Mouse (Mus musculus): ENCODE results near the gene Wnt4.

Gene Wnt4

DNA sequence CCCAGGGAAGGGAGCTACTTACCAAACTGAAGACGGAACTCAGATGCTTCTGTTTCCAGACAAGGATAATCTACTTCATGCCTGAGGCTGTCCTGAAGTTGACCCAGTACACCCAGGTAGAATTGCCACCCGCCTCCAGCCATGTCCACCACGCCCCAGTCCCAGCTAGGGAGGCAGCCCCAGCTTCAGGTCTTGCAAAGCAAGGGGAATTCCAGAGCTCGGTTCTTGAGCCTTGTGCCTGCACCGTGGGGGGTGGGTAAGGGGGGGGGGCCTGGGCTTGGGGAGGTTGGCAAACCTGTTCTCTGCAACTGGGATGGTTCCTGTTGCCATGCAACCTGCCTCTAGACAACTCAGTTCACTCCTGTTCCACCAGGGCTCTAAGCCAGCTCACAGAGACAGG, 2.1 kb downstream of the Wnt4 start:
- DNase-seq (ENCODE audit: low spot score) = no peak

DNA sequence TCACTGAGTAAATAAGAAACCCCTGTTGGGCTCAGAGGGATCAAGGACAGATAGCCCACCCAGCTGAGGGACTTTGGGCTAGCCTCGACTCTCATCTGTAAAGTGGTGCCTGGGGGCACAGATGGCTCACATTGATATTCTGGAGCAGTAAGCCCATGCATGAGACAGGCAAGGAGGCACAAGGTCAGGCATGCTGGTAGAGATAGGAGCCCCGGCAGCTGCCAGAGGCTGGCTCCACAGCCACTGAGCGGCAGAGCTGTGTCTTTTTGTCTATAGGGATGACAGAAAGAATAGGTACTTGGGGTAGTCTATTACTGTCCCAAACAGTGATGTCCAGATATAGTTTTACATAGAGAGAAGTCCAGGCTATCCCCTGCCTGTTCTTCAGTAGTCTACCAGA, 4.0 kb downstream of the Wnt4 start:
- no peak for DNase-seq (ENCODE audit: low spot score)

DNA sequence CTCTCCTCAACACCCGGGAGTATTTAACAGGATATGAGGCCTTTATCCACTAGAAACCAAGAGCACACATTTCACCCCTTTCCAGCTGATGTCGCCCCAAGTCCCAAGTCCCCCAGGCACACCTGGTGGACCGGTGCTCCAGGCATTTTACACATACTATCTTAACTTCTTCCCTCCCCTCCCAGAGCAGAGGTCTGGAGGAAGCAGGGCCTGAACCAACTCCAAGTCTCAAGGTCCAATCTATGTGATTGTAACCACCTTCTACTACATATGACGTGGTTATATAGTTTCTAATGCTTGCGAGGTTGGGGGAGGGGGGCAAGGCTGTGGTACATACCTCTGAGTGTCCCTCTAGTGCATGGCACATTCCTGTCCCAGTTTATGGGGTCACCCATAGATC, 4.8 kb downstream of the Wnt4 start:
- no peak for DNase-seq (ENCODE audit: low spot score)

DNA sequence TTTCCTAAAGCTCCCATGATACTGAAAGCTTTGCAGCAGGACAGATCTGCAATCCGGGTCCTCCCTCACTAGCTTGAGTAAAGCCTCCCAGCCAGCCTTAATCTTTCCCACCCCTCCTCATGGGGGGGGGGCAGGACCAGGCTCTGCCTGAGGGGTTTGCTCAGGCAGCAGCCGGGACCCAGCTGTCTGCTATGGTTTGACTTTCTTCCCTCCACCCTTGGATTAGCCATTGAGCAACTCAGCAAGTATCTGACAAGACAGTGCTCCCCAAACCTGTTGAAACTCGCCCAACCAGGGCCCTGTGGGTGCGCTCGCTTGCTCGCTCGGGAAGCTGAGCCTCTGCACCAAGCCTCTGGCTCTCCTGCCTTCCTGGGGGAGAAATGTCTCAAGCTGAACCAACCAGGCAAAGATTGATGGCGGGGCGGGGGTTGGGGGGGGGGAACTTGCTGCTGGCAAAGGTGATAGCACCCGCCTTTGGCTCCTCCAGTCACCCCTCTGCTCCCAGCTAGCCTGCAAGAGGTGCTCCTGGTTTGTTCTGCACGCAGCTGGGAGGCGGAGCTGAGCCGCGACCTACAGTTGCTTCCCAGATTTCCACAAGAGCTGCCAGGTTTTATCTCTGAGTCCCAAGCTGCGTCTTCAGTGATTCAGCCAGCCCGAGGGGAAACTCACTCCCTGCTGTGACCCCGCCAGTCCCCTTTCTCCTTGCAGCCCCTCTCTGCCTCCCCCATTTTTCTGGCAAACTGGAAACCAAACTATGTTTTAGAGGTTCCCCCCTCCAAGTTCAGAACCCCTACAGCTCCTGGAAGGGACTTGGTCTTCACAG, 5.5 kb downstream of the Wnt4 start:
- DNase-seq (ENCODE audit: low spot score) = no peak

DNA sequence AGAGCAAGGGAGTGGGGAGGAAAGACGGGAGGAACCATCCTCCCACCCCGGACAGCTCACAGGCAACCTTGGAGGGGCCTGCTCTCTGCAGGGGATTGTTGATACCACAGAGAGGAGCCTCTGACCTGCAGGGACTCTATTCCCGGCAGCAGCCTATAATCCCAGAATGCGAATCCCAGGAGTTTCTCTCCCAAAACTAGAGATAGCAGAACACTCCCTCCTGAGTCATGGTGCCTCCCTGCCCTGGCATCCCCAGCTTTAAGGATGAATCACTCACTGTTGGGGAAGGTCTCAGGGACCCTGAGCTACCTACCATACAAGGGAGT, 6.1 kb downstream of the Wnt4 start:
- no peak for DNase-seq (ENCODE audit: low spot score)

DNA sequence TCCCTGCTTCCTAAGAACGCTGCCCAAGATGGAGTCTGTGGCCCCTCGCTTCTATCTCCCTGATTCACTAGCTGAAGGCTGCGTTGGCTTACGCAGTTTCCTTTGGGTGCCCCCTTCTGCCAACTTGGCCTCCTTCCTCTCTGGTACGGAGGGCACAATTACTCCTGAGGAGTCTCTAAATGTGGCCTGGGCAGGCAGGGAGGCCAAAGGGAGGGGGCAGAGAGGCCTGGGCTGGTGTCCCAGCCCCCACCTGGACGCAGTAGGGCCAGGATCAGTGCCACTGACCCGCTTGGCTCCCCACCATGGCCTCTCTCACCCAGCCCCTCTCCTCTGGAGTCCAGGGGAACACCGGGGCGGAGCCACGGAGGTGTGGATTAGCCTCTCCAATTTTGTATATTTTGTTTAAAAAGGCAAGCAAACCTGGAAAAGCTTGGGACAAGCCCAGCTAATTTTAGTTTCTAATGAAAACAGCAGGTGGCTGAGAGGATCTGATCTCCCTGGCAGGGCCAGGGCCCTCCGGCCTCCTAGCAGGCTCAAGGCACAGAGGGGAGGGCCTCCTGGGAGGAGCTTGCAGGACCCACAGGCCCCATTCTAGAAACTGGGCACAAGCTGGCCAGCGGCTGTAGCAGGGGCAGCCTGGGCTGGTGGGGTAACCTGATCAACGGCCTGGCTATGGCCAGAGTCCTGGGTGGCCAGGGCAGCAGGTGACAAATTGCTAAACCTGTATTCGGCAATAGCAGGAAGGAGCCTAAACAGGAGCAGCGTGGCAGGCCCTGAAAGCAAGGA, 8.8 kb downstream of the Wnt4 start:
- DNase-seq (ENCODE audit: low spot score) = no peak

DNA sequence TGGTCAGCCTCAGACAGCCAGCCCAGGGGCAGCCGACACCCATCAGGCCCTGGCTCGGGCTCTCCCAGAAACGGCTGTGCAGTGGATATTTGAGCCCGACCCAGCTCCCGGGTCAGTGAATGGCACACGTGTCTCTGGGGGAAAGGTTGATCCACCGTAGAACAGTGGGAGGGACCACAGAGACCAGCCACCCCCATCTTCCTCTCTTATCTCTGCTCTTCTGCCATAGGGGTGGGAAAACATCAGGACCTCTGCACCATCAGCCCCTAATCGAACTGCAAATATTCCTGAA, 9.3 kb downstream of the Wnt4 start:
- DNase-seq (ENCODE audit: low spot score) = no peak

DNA sequence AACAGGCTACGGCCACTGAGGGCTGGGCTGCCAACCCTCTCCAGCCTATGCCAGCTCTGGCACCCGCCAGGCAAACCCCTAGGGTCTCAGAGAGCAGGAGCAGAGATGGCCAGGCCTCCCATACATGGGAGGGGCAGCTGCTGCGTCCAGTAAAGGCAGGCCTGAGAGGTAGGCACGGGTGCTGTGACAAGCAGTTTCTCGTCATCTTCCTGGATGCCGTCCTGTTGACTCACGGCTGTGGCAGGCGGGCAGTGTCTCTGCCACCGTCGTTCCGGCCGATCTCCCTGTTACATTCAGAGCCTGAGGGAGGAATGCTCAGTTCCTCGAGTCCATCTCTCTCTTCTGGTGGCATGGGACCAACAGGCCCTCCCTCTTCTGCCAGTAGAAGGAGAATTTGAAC, 9.9 kb downstream of the Wnt4 start:
- DNase-seq (ENCODE audit: low spot score) = no peak

DNA sequence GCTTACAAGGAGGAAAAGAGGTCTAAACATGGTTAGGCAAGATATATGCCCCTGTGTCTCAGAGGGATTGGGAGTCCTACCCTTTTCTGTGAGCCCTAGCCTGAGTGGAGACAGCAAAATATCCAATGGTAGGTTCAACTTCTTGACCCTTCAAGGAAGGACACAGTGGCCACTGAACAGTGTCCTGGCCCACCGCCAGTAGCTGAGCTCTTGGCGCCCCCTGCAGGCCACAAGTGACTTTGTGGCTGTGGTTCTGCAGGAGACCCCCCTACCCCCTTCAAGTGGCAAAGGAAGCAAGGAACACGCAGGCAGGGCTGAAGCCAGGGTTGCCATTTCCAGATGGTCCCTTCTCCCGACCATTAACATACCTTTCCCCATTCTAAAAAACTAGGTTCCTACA, 10.5 kb downstream of the Wnt4 start:
- DNase-seq (ENCODE audit: low spot score) = peak; percentile 57

DNA sequence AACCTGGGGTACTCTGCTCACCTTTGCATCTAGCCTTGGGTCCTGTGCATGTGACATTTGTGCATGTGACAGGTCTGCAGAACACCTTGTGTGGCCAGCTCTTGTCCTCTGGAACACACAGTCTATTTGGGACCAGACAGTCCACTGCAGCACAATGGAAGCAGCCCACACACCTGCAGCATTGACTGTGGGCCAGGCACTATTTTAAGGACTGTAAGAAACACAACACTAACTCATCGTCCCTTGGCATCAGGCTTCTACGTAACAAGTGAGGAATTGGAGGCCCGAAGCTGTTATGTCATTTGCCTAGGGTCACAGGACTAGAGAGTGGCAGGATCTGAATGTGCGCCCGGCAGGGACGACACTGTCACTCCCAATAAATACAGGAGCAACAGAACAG, 12.4 kb downstream of the Wnt4 start:
- no peak for DNase-seq (ENCODE audit: low spot score)

DNA sequence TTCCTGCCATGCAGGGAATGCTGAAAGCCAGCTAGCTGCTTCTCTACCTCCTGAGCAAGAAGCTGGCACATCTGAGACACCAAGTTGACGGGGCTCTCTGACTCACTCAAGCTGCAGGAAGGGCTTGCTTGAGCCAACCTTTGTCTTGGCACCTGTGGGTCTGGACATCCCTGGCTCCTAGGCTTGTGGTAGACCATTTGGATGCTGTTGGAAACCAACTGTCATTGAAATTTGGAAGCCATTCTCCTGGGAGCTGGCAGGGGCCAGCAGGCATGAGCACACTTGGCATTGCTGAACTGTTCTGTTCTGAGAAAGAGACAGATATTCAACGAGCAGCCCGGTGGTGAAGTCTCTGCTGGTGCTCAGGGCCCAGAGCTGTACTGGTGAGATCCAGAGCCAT, 13.0 kb downstream of the Wnt4 start:
- no peak for DNase-seq (ENCODE audit: low spot score)

DNA sequence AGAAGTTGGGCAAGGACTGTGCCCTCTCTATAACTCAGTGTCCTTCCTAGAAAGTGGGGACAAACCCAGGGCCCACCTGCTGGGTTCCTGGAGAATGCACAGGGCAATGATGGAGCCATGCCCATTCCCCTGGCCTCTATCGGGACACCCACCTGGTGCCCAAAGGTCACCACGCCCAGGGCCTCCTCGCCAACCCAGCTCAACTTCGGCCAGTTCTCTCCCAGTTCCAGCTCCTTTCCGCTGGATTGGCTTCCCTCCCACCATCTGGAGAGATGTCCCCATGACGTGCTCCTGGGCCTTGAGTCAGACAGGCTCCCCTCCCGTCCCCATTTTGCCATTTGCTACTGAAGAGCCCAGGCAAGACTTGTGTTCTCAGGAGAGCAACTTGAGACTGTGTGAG, 15.3 kb downstream of the Wnt4 start:
- DNase-seq (ENCODE audit: low spot score) = no peak

DNA sequence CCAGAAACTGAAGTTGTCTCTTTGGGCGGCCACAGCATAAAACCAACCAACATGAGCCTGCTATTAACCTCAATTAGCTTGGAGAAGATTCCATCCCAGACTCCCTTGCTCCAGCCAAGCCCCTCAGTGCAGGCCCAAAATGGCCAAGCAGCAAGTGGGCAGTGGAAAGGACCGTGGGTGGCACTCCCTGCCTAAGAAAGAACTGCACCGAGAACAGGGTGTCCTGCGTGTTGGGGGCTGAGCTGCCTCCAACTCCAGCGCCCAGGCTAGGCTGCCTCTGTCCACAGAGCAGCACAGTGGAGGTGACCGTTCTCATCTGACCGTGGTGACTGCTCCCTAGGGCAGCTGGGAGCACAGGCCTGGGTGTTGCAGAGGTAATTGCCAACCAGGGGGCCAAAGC, 16.7 kb downstream of the Wnt4 start:
- no peak for DNase-seq (ENCODE audit: low spot score)

DNA sequence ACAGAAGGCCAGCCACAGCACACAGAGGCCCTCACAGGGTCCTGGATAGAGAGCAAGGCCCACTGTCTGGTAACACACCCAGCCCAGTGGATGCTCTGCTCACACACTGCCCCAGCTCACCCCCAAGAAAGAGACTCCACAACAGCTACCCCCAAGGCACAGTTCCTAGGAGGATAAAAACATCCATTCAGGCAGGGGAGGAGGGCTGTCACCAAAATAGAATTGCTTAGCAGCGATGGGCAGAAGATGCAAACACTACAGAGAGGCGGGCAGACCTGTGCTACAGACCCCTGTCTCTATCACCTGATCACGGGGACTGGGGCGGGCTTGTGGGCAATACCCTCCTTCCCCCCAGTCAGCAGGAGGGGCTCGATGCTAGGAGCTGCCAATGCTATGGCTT, 17.2 kb downstream of the Wnt4 start:
- DNase-seq (ENCODE audit: low spot score) = no peak

DNA sequence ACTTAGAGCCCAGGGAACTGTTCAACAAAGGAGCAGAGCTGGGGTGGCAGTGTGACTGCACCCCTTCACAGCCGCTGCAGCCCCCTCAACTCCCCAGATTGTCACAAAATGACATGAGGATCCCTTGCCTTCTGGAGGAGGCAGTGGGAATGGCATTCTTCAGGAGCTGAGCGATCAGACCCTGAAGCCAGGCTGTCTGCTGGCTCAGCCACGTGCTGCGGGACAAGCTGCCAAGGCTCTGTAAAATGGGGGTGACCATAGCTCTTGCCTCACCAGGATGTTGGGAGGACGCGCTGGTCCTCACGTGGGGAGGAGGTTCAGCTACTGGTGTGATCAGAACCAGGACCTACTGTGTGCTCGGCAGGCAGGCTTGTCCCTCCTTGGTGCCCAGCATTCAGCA, 17.7 kb downstream of the Wnt4 start:
- no peak for DNase-seq (ENCODE audit: low spot score)

DNA sequence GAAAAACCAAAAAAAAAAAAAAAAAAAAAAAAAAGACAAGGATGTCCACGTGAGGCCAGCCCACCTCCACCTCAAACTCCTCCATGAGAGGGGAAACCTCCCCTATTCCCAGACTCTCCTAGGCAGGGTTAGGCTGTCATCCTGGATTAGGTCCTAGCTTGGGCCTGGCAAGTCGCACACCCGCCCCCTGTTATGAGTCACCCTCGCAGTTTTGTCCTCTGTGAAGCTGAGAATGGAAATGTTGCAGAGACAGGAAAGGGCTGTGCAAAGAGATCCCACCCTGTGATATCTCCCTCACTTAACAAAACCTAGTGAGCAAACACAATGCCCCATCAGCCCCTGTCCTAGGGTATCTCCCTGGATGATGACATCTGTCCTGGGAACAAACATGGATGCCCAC, 20.3 kb downstream of the Wnt4 start:
- no peak for DNase-seq (ENCODE audit: low spot score)

DNA sequence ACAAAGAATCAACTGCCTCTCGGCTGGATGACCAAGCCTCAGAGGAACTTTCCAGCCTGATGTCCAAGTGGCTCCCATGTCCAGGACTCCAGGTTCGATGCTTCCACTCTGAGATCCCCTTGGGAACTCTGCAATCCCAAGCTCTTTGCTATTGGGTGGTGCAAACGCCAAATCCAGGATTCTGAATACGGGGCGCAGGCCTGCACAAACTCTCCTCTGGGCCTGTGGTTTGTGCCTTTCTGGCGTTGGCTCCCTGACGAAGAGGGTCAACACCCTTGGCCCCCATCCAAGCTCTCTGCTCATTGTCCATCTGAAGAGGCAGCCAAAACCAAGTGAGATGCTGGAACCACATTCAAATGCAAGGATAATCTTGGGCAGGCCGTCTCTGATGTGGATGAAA, 21.1 kb downstream of the Wnt4 start:
- DNase-seq (ENCODE audit: low spot score) = no peak

DNA sequence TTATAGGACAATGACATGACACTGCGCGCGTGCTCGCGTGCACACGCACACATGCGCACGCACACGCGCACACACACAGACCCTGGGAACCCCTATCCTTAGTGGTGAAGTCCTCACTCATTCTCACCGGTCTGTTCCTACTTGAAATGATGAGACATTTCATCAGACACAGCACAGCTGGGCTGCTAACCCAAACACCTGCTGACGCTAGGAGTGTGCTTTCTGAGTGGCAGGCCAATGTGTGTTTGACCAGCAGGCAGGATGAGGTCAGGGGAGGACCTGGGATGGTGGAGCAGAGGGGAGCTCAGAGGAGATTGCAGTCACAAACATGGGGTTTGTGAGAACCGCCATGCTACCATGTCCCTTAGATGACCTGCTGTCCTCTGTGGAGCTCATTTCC, 22.9 kb downstream of the Wnt4 start:
- DNase-seq (ENCODE audit: low spot score) = no peak

DNA sequence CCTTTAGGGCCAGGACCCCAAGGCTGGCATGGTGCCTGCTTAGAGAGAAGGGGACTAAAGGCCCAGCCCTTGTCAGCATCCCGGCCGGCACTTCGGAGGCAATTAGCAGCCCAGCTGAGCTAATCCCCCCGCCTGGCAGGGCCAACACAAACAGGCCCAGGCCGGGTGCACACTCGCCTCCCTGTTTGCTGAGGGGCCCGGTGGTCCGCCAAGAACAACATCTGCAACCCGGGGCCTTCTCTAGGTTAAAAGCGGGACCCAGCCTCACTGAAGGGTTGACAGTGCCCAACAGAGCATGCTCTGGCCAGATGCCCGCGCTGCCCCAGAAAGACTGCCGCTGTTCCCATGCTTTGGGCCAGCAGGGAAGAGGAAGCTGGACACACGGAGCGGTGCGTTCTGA, 24.3 kb downstream of the Wnt4 start:
- no peak for DNase-seq (ENCODE audit: low spot score)

DNA sequence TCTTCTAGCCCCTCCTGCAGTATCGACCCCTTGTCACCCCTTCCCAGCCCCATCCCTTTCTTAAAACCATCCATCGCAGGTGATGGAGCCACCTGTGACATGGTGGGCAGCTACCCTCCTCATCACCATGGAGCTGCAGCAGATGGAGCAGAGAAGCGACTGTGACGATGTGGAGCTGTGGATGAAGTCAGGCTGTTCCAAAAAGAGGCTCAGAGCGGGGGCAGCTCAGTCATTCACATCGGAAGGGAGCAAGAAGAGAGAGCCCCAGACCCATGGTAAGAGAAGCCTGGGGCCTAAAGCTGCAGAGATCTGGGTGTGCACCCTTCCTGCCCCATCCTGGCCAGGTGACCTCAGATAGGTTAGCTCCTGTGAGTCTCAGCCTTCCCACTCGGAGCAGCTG, 26.8 kb downstream of the Wnt4 start:
- no peak for DNase-seq (ENCODE audit: low spot score)

DNA sequence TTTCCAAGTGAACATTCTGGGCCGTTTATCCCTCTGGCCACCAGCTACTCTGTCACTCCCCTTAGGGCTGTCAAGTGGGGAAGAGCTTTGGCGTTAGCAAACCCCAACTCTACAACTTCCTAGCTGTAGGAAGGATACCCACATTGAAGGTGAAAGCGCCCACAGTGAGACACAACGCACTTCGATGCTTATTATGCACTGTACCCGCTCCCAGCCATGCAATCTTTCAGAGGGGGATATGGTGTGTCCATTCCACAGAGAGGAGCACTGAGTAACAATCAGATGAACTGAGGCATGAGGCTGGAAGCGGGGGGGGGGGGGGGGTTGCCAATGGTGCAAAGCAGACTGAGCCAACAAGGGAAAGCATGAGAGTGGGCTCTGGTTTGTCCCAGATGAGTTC, 27.8 kb downstream of the Wnt4 start:
- no peak for DNase-seq (ENCODE audit: low spot score)

DNA sequence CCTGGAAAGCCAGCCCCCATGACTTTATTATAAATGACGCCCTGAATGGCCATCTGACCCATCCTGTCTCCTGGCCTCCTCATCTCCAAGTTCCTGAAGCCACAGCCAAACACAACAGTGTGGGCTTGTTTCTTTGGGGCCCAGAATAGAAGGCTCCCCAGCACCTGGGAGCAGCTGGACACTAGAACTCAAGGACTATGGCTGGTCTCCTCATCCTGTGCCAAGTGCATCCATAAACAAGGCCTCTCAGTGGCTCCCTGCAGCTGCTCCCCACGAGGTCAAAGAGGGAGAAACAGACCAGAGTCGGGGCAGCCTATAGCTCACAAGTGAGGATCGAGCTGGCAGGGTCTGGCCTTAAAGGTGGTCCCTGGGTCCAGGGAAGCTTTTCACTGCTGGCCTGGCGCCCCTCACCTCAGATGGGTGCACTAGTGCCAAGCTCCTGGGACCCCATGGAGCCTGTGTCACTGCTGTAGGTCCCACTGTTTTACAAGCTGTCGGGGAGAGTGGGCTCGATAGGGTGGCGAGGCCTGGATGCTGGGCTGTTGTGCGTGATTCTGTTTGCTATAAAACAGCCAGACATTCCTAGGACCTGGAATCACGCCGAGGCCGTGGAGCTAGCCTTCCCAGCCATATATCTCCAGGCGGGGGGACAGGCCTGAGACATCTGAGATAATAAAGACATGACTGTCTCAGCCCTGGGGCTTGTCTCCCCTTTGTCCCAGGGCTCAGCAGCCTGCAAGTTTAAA, 28.7 kb downstream of the Wnt4 start:
- no peak for DNase-seq (ENCODE audit: low spot score)

DNA sequence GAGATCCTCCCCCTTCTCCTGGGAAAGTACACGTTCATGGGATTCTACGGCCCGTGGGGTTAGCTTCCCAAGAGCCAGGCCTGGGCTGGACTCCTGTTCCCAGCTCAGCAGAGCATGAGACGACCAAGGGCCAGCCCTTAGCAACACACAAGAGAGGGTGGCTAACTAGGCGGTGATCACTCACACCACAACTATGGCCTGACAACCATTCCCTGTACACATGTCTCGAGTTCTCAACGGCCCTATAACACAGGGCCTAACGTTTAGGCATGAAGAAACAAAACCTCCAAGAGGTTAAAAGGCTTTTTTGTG, 29.2 kb downstream of the Wnt4 start:
- no peak for DNase-seq (ENCODE audit: low spot score)
